Mouse (Mus musculus): Measurements from ENCODE around the gene Wbp1.

Gene Wbp1

GRCm38 (mm10) chr6:83138056-83138455, 16.7 kb upstream of the Wbp1 start:
- peak; percentile 97 for DNase-seq

- DNase-seq: peak; percentile 99
These were observed 16.2 kb upstream of the Wbp1 start for GRCm38 (mm10) chr6:83137576-83137950.

GRCm38 (mm10) chr6:83136881-83137575, 15.7 kb upstream of the Wbp1 start:
- DNase-seq: peak; percentile 99

GRCm38 (mm10) chr6:83136291-83136880, 15.0 kb upstream of the Wbp1 start:
- DNase-seq: no peak

GRCm38 (mm10) chr6:83135571-83136161, 14.3 kb upstream of the Wbp1 start:
- DNase-seq: peak; percentile 96

- peak; percentile 94 for DNase-seq
These were observed 13.7 kb upstream of the Wbp1 start, which contains the start of gene Rtkn for GRCm38 (mm10) chr6:83134951-83135513. Rtkn (plus strand) TSS chr6:83135463.

- DNase-seq: no peak
These were observed 12.9 kb upstream of the Wbp1 start for GRCm38 (mm10) chr6:83134226-83134625.

GRCm38 (mm10) chr6:83132176-83132919, 11.0 kb upstream of the Wbp1 start:
- no peak for DNase-seq

- DNase-seq: no peak
These were observed 10.2 kb upstream of the Wbp1 start for GRCm38 (mm10) chr6:83131469-83132034.

- DNase-seq: no peak
These were observed 6.1 kb upstream of the Wbp1 start for GRCm38 (mm10) chr6:83127419-83127818.

GRCm38 (mm10) chr6:83125331-83125730, 4.0 kb upstream of the Wbp1 start, which contains the start of gene Ino80b:
Ino80b (minus strand) TSS chr6:83125431.
- no peak for DNase-seq

GRCm38 (mm10) chr6:83124851-83125312, 3.5 kb upstream of the Wbp1 start:
- peak; percentile 99 for DNase-seq

- peak; percentile 91 for DNase-seq
These were observed 1.6 kb upstream of the Wbp1 start for GRCm38 (mm10) chr6:83122961-83123360.

GRCm38 (mm10) chr6:83121863-83122710, 728 bp upstream of the Wbp1 start:
- peak; percentile 94 for DNase-seq

- peak; percentile 90 for DNase-seq
These were observed 1.7 kb downstream of the Wbp1 start for GRCm38 (mm10) chr6:83119734-83120051.

- DNase-seq: peak; percentile 89
These were observed 2.3 kb downstream of the Wbp1 start for GRCm38 (mm10) chr6:83118825-83119733.

GRCm38 (mm10) chr6:83118369-83118768, 3.0 kb downstream of the Wbp1 start:
- DNase-seq: no peak

GRCm38 (mm10) chr6:83117616-83118015, 3.7 kb downstream of the Wbp1 start:
- peak; percentile 91 for DNase-seq

- peak; percentile 92 for DNase-seq
These were observed 4.3 kb downstream of the Wbp1 start for GRCm38 (mm10) chr6:83117165-83117438.

GRCm38 (mm10) chr6:83116373-83117164, 4.8 kb downstream of the Wbp1 start:
- peak; percentile 90 for DNase-seq

Data from heart, adult 11 months (tissue).